19 mouse cellular contexts compared by ENCODE assay signal in the genomic region with DNA sequence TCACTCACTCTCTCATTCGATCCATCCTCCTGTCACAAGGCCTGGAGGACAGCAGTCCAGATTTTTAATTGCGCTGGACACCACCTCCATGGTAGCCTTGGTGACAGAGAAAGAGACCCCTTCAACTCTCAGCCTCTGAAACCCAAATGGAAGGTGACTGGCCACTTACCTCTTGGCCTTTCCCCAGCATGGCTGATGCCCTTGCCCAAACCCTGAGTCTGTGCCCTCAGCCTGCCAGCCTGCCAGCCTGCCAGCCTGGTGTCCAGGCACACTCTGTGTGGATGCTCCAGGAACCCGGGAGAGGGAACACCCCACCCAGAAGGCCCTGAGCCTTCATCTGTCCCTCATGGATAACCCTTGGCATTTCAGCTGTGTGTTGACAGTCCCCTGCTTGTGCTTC. TPM values are rescaled to one million over a fixed set of nuclear protein-coding genes. Genes with fewer than 3 reads are reported as not detected.
DNase-seq lines count a peak whose midpoint lies in the region; ATAC-seq and TF ChIP-seq lines count a peak whose summit lies in the region.
"Had no signal": no experiment of that assay in that cellular context is flagged by ENCODE, and none has a peak within 500 bp of the region (broad histone marks: within the 10 kb centered on the region; RNA-seq: fewer than 3 reads in every experiment).

No protein-coding gene starts in this region.

- peaks cover 16% of the 10 kb centered on the region for H3K4me1 ChIP-seq in hindbrain, postnatal 0 days (ENCODE audit: insufficient read depth, low read length)
- H3K4me1 ChIP-seq in hindbrain, embryonic 16.5 days (ENCODE audit: control insufficient read depth, insufficient read depth, low read depth, low read length) = peaks cover 29% of the 10 kb centered on the region

- H3K27me3 ChIP-seq in hindbrain, postnatal 0 days (ENCODE audit: insufficient read depth, low read length) = no peaks in the 10 kb centered on the region
- peaks cover 13% of the 10 kb centered on the region; the same call in 1 of the 2 replicates for H3K27me3 ChIP-seq in hindbrain, embryonic 16.5 days (replicated peaks; ENCODE audit: control insufficient read depth, insufficient read depth, low read length)

- DNase-seq in hindbrain, postnatal 0 days (ENCODE audit: low spot score) = no peak
- DNase-seq in cerebellum, adult 18-20 months = peak; percentile 57 to 58
- peak; percentile 51 for DNase-seq in cerebellum, adult 8-10 months
- DNase-seq in cerebellum, postnatal 36 days = peak; percentile 35 to 38
- no peak for DNase-seq in gastrocnemius, postnatal 36 days
- DNase-seq: adrenal gland, postnatal 14 days; heart, postnatal 4 days; kidney, adult 18-20 months; lung, embryonic 14.5 days; right cerebral cortex, postnatal 4 days; thymus, postnatal 14 days had no signal

- no peaks in the 10 kb centered on the region for H3K36me3 ChIP-seq in hindbrain, postnatal 0 days (ENCODE audit: insufficient read depth, low read length)
- no peaks in the 10 kb centered on the region for H3K36me3 ChIP-seq in hindbrain, embryonic 16.5 days (ENCODE audit: control insufficient read depth, insufficient read depth, low read length)
- H3K36me3 ChIP-seq: embryonic facial prominence, embryonic 10.5 days; heart, embryonic 15.5 days; limb, embryonic 15.5 days; midbrain, embryonic 12.5 days had no signal

- no peak for TF ChIP-seq CTCF in hindbrain, postnatal 0 days (IDR thresholded peaks at IDR 0.05; ENCODE audit: low read depth)

- WGBS in hindbrain, postnatal 0 days = 83% methylated on average over 3 of the region's 3 CpGs
- 85% methylated on average over 3 of the region's 3 CpGs for WGBS in hindbrain, embryonic 16.5 days

- no peak overlapping the region for H3K9ac ChIP-seq in hindbrain, postnatal 0 days (replicated peaks; ENCODE audit: low read length)
- no peak overlapping the region for H3K9ac ChIP-seq in hindbrain, embryonic 16.5 days (ENCODE audit: low read depth, low read length)
- H3K9ac ChIP-seq: heart, embryonic 15.5 days; limb, embryonic 15.5 days; liver, embryonic 14.5 days; lung, embryonic 14.5 days; midbrain, embryonic 12.5 days had no signal

- H3K9me3 ChIP-seq in hindbrain, postnatal 0 days (ENCODE audit: low read length) = no peaks in the 10 kb centered on the region
- H3K9me3 ChIP-seq in hindbrain, embryonic 16.5 days (ENCODE audit: control insufficient read depth, low read length) = no peaks in the 10 kb centered on the region
- H3K9me3 ChIP-seq: embryonic facial prominence, embryonic 10.5 days; heart, embryonic 15.5 days; limb, embryonic 15.5 days; midbrain, embryonic 12.5 days had no signal

- H3K27ac ChIP-seq in hindbrain, postnatal 0 days = peak overlapping the region; percentile 51; the same call in 1 of the 2 replicates
- H3K27ac ChIP-seq in hindbrain, embryonic 16.5 days (ENCODE audit: low read depth, low read length) = no peak overlapping the region; the same call in 1 of the 2 replicates
- H3K27ac ChIP-seq: embryonic facial prominence, embryonic 10.5 days; heart, embryonic 15.5 days; limb, embryonic 15.5 days; liver, embryonic 14.5 days; midbrain, embryonic 12.5 days had no signal

- no peak for ATAC-seq in hindbrain, postnatal 0 days
- ATAC-seq in hindbrain, embryonic 16.5 days = no peak
- no peak for ATAC-seq in activated CD4-positive, CD25-positive, alpha-beta regulatory T cell, adult 4 months

- intact Hi-C loops in gastrocnemius, postnatal 36 days (cut with DNase I) = no loop called here

- H3K4me3 ChIP-seq in hindbrain, postnatal 0 days (ENCODE audit: low read length) = no peak overlapping the region
- no peak overlapping the region for H3K4me3 ChIP-seq in hindbrain, embryonic 16.5 days (ENCODE audit: low read length)
- H3K4me3 ChIP-seq: embryonic facial prominence, embryonic 10.5 days; heart, embryonic 15.5 days; limb, embryonic 15.5 days; midbrain, embryonic 12.5 days had no signal

- H3K4me2 ChIP-seq in hindbrain, postnatal 0 days (ENCODE audit: low read depth, low read length) = 0 out of 2 replicates have a peak overlapping the region, but pooled peaks have one; percentile 13
- no peak overlapping the region for H3K4me2 ChIP-seq in hindbrain, embryonic 16.5 days (ENCODE audit: low read length)
- H3K4me2 ChIP-seq: heart, embryonic 15.5 days; limb, embryonic 15.5 days; lung, embryonic 14.5 days; midbrain, embryonic 12.5 days had no signal

RNA-seq across cellular contexts. Expression of gene Usp35, which starts 2.1 kb away (rescaled TPM):
- 14.2 and 14.4 TPM in 2 replicates for total RNA-seq in hindbrain, postnatal 0 days (2014; rRNA removed)
- polyA plus RNA-seq in hindbrain, postnatal 0 days (2015; fragmentation: Nextera tagmentation; extraction: Ambion mirVana) = 2.4 and 3.6 TPM in 2 replicates
- 3.0 and 3.2 TPM in 2 replicates for polyA plus RNA-seq in hindbrain, embryonic 16.5 days (2015; fragmentation: Nextera tagmentation; extraction: Ambion mirVana)
- under 1 TPM; 0.74 to 0.94 TPM for total RNA-seq in gastrocnemius, postnatal 36 days (2021)
- 1 to 10 TPM; 1.0 to 1.5 TPM for polyA plus RNA-seq in activated CD4-positive, CD25-positive, alpha-beta regulatory T cell, adult 4 months (2017; shearing (Covaris generic))
- total RNA-seq: common myeloid progenitor, adult 5-6 weeks had no signal

RNA-seq across cellular contexts. Expression of gene Kctd21, which starts 2.5 kb away (rescaled TPM):
- 5.2 and 8.4 TPM in 2 replicates for total RNA-seq in hindbrain, postnatal 0 days (2014; rRNA removed)
- polyA plus RNA-seq in hindbrain, postnatal 0 days (2015; fragmentation: Nextera tagmentation; extraction: Ambion mirVana) = 3.2 and 3.4 TPM in 2 replicates
- polyA plus RNA-seq in hindbrain, embryonic 16.5 days (2015; fragmentation: Nextera tagmentation; extraction: Ambion mirVana) = 7.7 and 7.9 TPM in 2 replicates
- 1 to 10 TPM; 2.6 to 3.1 TPM for total RNA-seq in gastrocnemius, postnatal 36 days (2021)
- polyA plus RNA-seq in activated CD4-positive, CD25-positive, alpha-beta regulatory T cell, adult 4 months (2017; shearing (Covaris generic)) = under 1 TPM; 0.25 to 0.66 TPM

RNA-seq across cellular contexts. Expression of gene Alg8, which starts 41.7 kb away (rescaled TPM):
- total RNA-seq in hindbrain, postnatal 0 days (2014; rRNA removed) = 5.2 and 6.0 TPM in 2 replicates
- 11.4 and 11.8 TPM in 2 replicates for polyA plus RNA-seq in hindbrain, postnatal 0 days (2015; fragmentation: Nextera tagmentation; extraction: Ambion mirVana)
- 13.1 and 14.5 TPM in 2 replicates for polyA plus RNA-seq in hindbrain, embryonic 16.5 days (2015; fragmentation: Nextera tagmentation; extraction: Ambion mirVana)
- 1 to 10 TPM; 3.0 to 3.4 TPM for total RNA-seq in gastrocnemius, postnatal 36 days (2021)
- 10 to 100 TPM; 16.4 to 22.7 TPM for polyA plus RNA-seq in activated CD4-positive, CD25-positive, alpha-beta regulatory T cell, adult 4 months (2017; shearing (Covaris generic))

Comparison
In these comparisons a context has a peak if more than half of its experiments do, and no peak if none do; other contexts are left out.
1. DNase-seq: peak in cerebellum, adult 18-20 months (2 of 2), cerebellum, adult 8-10 months (single experiment) and cerebellum, postnatal 36 days (2 of 2); none in hindbrain, postnatal 0 days (single experiment) and gastrocnemius, postnatal 36 days (0 of 2).